Mouse (Mus musculus) thymus, adult 18-20 months (tissue): ENCODE results near the gene Syt1.

ENCODE experiments used
- DNase-seq, 2 experiments: peaks; one replicate each; pipeline ENCODE4 v3.0.0; 2022; ENCODE audit warnings: mixed read lengths in 2 of 2

Syt1 gene

GRCm38 (mm10) chr10:108506917-108507316 is 503.9 kb downstream of the Syt1 start:
- DNase-seq, result no peak

- no peak for DNase-seq
Observed at GRCm38 (mm10) chr10:108504925-108505324, 505.9 kb downstream of the Syt1 start.

GRCm38 (mm10) chr10:108504128-108504870 is 506.5 kb downstream of the Syt1 start:
- DNase-seq, result no peak

- no peak for DNase-seq
Observed at GRCm38 (mm10) chr10:108490231-108490630, 520.6 kb downstream of the Syt1 start.

GRCm38 (mm10) chr10:108483991-108484390 is 526.8 kb downstream of the Syt1 start:
- no peak for DNase-seq

GRCm38 (mm10) chr10:108480146-108480850 is 530.5 kb downstream of the Syt1 start:
- no peak for DNase-seq

GRCm38 (mm10) chr10:108470319-108470955 is 540.3 kb downstream of the Syt1 start:
- DNase-seq, result no peak

GRCm38 (mm10) chr10:108466539-108466938 is 544.2 kb downstream of the Syt1 start:
- no peak for DNase-seq

GRCm38 (mm10) chr10:108461862-108462261 is 548.9 kb downstream of the Syt1 start:
- DNase-seq, result no peak

GRCm38 (mm10) chr10:108457054-108457453 is 553.7 kb downstream of the Syt1 start:
- no peak for DNase-seq

- no peak for DNase-seq
Observed at GRCm38 (mm10) chr10:108455883-108456282, 554.9 kb downstream of the Syt1 start.

GRCm38 (mm10) chr10:108455204-108455603 is 555.6 kb downstream of the Syt1 start:
- DNase-seq, result no peak

- DNase-seq, result no peak
Observed at GRCm38 (mm10) chr10:108454691-108455117, 556.1 kb downstream of the Syt1 start.

- no peak for DNase-seq
Observed at GRCm38 (mm10) chr10:108453561-108453960, 557.2 kb downstream of the Syt1 start.

GRCm38 (mm10) chr10:108452421-108452820 is 558.4 kb downstream of the Syt1 start:
- DNase-seq, result no peak

GRCm38 (mm10) chr10:108451516-108451915 is 559.3 kb downstream of the Syt1 start:
- no peak for DNase-seq

- no peak for DNase-seq
Observed at GRCm38 (mm10) chr10:108450401-108450800, 560.4 kb downstream of the Syt1 start.

GRCm38 (mm10) chr10:108448421-108448820 is 562.4 kb downstream of the Syt1 start:
- DNase-seq, result no peak
